Mouse (Mus musculus): Measurements from ENCODE around the gene Gm21891.
"Not testable (repeated sequence)": the region's sequence is repeated elsewhere in the genome, so short reads cannot be mapped to it uniquely, and the experiment has no call there.

Gene Gm21891

GRCm38 (mm10) chrY:13133392-13133791 is at the start of gene Gm21891:
TSS of gene Gm21891 (minus strand) at chrY:13133492.
- not testable (repeated sequence) for DNase-seq (ENCODE audit: low spot score in 2 of 2)

- not testable (repeated sequence) for DNase-seq (ENCODE audit: low spot score in 2 of 2)
Observed at GRCm38 (mm10) chrY:13161668-13162067, 28.4 kb upstream of the Gm21891 start, which contains the start of gene Gm21425. TSS of gene Gm21425 (plus strand) at chrY:13161968.
